Mouse (Mus musculus) bone marrow, adult 2 months (tissue): ENCODE data around the gene Fto.

Experiments used
- CTCF ChIP-seq: fragments of 200-500 bp; IDR thresholded peaks from 2 replicates; pipeline ENCODE4 v1.5.1; 2011; ENCODE audit warnings: low read length, control low read depth; ENCODE audit not compliant: control insufficient read depth, insufficient read depth
- POLR2A ChIP-seq: fragments of 200-500 bp; IDR thresholded peaks from 2 replicates; pipeline ENCODE4 v1.6.1; 2011; ENCODE audit warnings: low read depth, mild to moderate bottlenecking, control low read depth, low read length, borderline replicate concordance; ENCODE audit not compliant: control insufficient read depth

GRCm38 (mm10) chr8:91607091-91607490 is 293.8 kb downstream of the Fto start:
- TF ChIP-seq CTCF (no peak), POLR2A (no peak)
